Mouse (Mus musculus) cerebellum, adult 2 months (tissue): Measurements from ENCODE around the gene Gabra2. TPM values are rescaled to one million over a fixed set of nuclear protein-coding genes. Genes with fewer than 3 reads are reported as not detected.

Source experiments
- DNase-seq, 2 experiments: peaks; one replicate each; pipeline ENCODE4 v3.0.0; 2021
- H3K27ac ChIP-seq: fragments of 200-500 bp; 2 replicates; pipeline ENCODE4 v1.5.1; 2012; ENCODE audit warnings: low read length, control low read depth, inconsistent platforms; ENCODE audit not compliant: insufficient read depth
- H3K27me3 ChIP-seq: fragments of 200-500 bp; 2 replicates; pipeline ENCODE4 v1.6.1; 2012; ENCODE audit warnings: inconsistent platforms, mild to moderate bottlenecking, low read length, moderate library complexity; ENCODE audit not compliant: control insufficient read depth, insufficient read depth
- H3K4me1 ChIP-seq: fragments of 200-500 bp; 2 replicates; pipeline ENCODE4 v1.6.1; 2011; ENCODE audit warnings: low read length; ENCODE audit not compliant: control insufficient read depth, insufficient read depth
- H3K4me3 ChIP-seq: fragments of 200-500 bp; replicated peaks from 2 replicates; pipeline ENCODE3; 2011; ENCODE audit warnings: mild to moderate bottlenecking, low read depth, low read length, control low read depth; ENCODE audit not compliant: insufficient read depth
- CTCF ChIP-seq: fragments of 200-500 bp; IDR thresholded peaks from 2 replicates; pipeline ENCODE4 v1.5.1; 2011; ENCODE audit warnings: low read depth, mild to moderate bottlenecking, control low read depth, low read length, moderate library complexity, borderline replicate concordance; ENCODE audit not compliant: insufficient read depth
- POLR2A ChIP-seq: fragments of 200-500 bp; IDR thresholded peaks from 2 replicates; pipeline ENCODE4 v1.6.1; 2011; ENCODE audit warnings: low read length, control low read depth, borderline replicate concordance; ENCODE audit not compliant: insufficient read depth
- WGBS: fragments of 180-500 bp; shearing (Covaris S2); methylation state at CpG from one replicate; pipeline ENCODE4 v1.1.7; 2018; 5-methylcytosine and 5-hydroxymethylcytosine counted together
- polyA plus RNA-seq: library from polyadenylated mRNA; depleted of rRNA; stranded (reverse); fragments of >200 nt; gene quantifications from 2 replicates; pipeline ENCODE4 v1.2.3, GENCODE M21; 2012

The Gabra2 gene
- polyA plus RNA-seq, 1 experiment, result 24.0 TPM

DNA sequence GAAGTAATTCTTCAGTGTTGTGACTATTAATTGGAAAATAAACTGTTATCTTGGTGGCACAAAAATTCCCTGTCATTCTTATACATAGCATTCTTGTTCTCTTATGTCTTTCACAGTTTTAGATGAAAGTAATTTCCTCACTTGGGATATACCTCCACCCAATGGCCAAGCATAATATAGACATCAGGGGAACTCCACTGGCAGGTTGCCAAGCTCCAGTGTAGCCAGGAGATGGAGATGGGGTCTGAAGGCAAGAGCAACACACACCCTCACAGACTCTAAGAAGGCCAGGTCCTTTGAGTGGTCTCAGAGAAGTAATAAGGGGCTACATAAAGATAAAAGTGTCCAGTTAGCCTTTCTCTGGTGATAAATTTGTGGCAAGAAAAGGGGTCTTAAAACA lies 3.2 kb downstream of the Gabra2 start:
- no peak overlapping the region for H3K27ac ChIP-seq
- no peaks in the 10 kb centered on the region for H3K27me3 ChIP-seq
- H3K4me3 ChIP-seq, result no peak overlapping the region
- TF ChIP-seq POLR2A, result no peak
- TF ChIP-seq CTCF, result no peak
- no peak for DNase-seq
- no peaks in the 10 kb centered on the region for H3K4me1 ChIP-seq

DNA sequence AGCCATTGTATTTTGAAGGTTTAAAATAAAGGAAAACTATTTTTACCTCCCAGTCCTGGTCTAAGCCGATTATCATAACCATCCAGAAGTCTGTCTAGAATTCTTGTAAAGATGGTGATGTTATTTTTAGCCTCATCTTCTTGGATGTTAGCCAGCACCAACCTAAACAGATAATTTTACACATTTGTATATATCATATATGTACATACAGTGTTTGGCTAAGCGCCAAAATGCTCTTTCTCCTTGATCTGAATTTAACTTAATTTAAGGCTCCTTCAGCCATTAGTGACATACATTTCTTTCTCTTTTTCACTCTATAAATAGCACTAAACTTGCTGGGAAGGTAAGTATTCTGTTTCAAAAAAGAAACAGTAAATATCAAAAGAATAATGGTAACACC lies 3.7 kb downstream of the Gabra2 start:
- H3K4me3 ChIP-seq, result no peak overlapping the region
- 70% methylated on average over 2 of the region's 2 CpGs for WGBS
- TF ChIP-seq CTCF, result no peak
- no peak for TF ChIP-seq POLR2A
- no peak for DNase-seq
- H3K4me1 ChIP-seq, result no peaks in the 10 kb centered on the region
- H3K27me3 ChIP-seq, result no peaks in the 10 kb centered on the region
- H3K27ac ChIP-seq, result no peak overlapping the region

DNA sequence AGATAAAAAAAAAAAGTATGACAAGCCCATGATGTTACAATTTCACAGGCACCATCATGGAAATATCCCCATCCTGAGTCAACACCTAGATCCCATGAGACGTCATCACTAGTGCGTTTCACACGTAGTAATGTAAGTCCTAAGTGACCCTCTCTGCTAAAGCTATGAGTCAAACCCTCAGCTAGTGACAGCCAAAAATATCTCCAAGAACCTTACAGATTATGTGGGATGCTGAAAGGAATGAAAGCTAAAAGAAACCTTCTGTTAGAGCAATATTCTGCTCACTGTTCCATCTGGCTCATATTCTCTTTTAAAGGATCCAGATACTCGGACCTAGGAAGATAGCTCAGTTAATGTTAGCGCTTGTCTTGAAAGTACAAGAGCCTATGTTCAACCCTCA lies 16.8 kb downstream of the Gabra2 start:
- no peak overlapping the region for H3K4me3 ChIP-seq
- no peak overlapping the region for H3K27ac ChIP-seq
- no peak for DNase-seq
- 93% methylated on average over 5 of the region's 5 CpGs for WGBS
- TF ChIP-seq CTCF, result no peak
- no peak for TF ChIP-seq POLR2A
- H3K4me1 ChIP-seq, result no peaks in the 10 kb centered on the region
- H3K27me3 ChIP-seq, result no peaks in the 10 kb centered on the region

DNA sequence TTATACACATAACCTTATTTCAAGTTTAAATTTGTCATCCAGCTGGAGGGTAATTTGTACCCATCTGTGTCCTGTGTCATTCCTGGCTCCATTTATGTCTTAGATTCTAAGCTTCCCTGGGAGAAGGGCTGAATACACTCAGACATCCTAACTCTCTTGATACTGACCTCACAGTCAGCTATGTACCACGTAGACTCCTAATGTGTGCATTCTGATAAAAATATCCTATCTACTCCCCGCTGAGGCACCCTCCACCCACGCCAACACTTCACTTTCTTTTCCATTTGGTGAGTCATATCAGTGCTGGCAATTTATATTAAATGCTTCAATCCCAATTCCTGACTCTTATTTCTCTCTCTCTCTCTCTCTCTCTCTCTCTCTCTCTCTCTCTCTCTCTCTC lies 34.0 kb downstream of the Gabra2 start:
- Histone ChIP-seq H3K4me3 (no peak overlapping the region), H3K27me3 (no peaks in the 10 kb centered on the region), H3K4me1 (no peaks in the 10 kb centered on the region), H3K27ac (no peak overlapping the region)
- no peak for TF ChIP-seq POLR2A
- TF ChIP-seq CTCF, result no peak
- DNase-seq, result no peak
- WGBS, result 38% methylated on average over 3 of the region's 3 CpGs

DNA sequence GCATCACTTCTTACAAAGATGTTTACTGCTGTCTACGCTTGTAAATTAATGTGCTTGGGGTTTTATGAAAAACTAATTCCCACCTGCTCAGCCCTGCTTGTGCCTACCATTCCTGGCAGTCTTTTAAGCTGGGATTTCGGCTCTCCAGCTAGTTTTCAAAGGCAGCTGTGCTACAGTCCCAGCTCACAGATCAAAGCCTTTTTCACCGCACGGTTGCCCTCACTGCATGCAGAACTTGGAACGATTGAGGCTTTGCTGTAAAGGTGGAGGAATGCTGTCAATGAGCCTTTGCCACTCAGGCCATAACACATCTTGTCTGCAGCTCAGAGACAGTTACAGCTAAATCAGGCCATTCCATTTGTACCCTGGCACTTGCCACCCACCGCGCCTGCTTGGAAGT lies 37.6 kb downstream of the Gabra2 start:
- Histone ChIP-seq H3K4me3 (no peak overlapping the region), H3K27me3 (no peaks in the 10 kb centered on the region), H3K27ac (no peak overlapping the region), H3K4me1 (no peaks in the 10 kb centered on the region)
- no peak for TF ChIP-seq CTCF
- no peak for TF ChIP-seq POLR2A
- no peak for DNase-seq
- 25% methylated on average over 7 of the region's 7 CpGs for WGBS

DNA sequence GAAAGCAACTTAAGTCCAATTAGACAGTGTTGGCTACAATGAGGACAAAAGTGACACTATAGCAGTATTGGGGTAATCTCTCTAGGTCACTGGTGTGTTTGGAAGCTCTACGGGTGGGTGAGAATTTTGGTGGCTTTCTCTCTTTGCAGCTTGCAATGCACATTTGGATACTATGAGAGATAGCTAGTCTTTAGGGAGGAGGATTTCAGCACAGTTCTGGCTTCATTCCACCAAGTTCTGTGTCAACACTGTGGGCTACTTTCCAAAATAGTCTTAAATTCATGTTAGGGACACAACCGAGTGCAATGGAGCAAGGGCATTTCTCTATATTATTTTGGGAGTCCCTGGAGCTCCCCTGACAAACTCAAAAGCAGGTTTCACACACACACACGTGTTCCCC lies 58.3 kb downstream of the Gabra2 start:
- no peak for DNase-seq
- no peak overlapping the region for H3K27ac ChIP-seq
- no peaks in the 10 kb centered on the region for H3K4me1 ChIP-seq
- H3K4me3 ChIP-seq, result no peak overlapping the region
- WGBS, result 32% methylated on average over 3 of the region's 3 CpGs
- H3K27me3 ChIP-seq, result no peaks in the 10 kb centered on the region
- TF ChIP-seq CTCF, result no peak
- TF ChIP-seq POLR2A, result no peak

DNA sequence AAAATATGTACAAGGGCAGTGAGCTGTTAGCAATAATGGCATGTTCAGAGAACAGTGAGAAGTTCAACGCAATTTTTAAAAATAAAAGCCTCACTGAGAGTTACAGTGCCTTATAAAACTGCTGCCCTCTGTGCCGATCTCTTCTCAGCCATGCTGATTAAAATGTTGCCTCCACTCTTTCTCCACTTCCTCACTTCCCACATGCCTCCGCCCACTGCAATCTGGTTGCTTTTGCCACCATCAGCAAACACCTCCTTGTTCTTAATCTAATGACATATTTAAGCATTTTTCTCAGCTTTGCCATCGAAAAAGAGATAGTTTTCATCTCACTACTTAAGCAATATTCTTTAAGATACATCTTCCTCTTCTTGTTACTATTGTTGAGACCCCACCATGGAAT lies 69.7 kb downstream of the Gabra2 start:
- Histone ChIP-seq H3K4me1 (no peaks in the 10 kb centered on the region), H3K4me3 (no peak overlapping the region), H3K27ac (no peak overlapping the region), H3K27me3 (no peaks in the 10 kb centered on the region)
- 86% methylated on average over 4 of the region's 4 CpGs for WGBS
- TF ChIP-seq CTCF (no peak), POLR2A (no peak)
- DNase-seq, result no peak

DNA sequence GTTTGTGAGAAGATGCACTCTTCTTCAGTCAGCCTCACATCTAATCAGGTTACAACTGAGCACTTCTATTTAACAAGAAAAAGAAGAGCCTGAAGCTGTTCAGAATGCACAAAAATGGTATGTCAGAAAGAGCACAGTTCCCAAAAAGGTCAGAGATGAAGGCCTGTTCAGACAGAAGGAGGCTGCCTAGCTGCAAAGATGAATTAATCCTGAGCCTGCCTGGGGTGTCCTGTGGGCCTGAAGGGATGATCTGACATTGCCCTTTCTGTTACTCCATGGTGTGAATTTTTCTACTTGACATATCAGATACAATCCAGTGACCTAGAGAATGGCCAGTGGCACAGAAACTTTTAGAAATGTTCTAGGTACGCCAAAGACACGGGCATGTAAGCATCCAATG lies 83.9 kb downstream of the Gabra2 start:
- H3K4me1 ChIP-seq, result no peaks in the 10 kb centered on the region
- H3K27ac ChIP-seq, result no peak overlapping the region
- no peak for DNase-seq
- 87% methylated on average over 2 of the region's 2 CpGs for WGBS
- TF ChIP-seq POLR2A (no peak), CTCF (no peak)
- no peaks in the 10 kb centered on the region for H3K27me3 ChIP-seq
- H3K4me3 ChIP-seq, result no peak overlapping the region

DNA sequence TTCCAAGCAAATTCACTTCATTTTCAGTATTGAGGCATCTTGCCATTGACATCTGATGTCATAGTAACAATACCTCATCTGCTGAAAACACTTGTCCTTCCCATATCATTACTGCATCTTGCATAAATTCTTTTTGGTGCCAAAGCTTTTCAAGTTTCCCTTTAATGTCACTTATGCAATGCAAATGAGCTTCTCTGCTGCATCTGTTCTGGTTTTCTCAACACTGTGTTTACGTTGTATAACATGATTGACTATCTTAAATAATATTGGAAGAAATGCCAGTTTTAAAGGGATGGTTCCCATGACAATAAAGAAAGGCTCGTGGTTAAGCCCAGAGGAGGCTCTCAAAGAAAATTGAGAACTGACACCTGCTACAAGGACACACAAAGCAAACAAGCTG lies 84.4 kb downstream of the Gabra2 start:
- Histone ChIP-seq H3K4me3 (no peak overlapping the region), H3K4me1 (no peaks in the 10 kb centered on the region), H3K27ac (no peak overlapping the region), H3K27me3 (no peaks in the 10 kb centered on the region)
- TF ChIP-seq POLR2A (no peak), CTCF (no peak)
- no peak for DNase-seq
- 74% methylated on average over 2 of the region's 2 CpGs for WGBS
